Mouse (Mus musculus): Measurements from ENCODE around the gene Barhl1. TPM values are rescaled to one million over a fixed set of nuclear protein-coding genes. Genes with fewer than 3 reads are reported as not detected.
A peak's percentile ranks its signal among the peaks of the same experiment; 100 is the strongest.

Gene Barhl1
- polyA plus RNA-seq, 1 experiment from 2014 or later: 0.06 TPM

DNA sequence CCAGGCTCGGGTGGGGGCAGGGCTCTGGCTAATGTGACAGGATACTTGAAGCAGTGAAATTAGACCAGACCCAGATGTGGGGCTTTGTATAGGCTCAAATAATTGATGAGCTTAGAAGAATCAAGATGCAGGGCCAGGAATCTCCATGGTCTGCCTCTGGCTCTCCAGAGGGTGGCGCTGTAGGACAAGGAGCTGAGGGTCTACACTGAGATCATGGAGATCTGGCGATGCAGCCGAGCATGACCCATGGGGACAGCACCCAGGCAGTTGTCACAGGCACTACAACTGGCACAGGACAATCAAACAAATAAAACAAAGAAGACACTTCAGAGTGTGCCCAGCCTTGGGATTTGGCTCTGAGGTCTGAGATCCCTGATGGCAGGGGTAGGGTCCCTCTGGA is 7.4 kb upstream of the Barhl1 start:
- Histone ChIP-seq H3K27ac (ENCODE audit: low read length) (no peak overlapping the region), H3K4me3 (ENCODE audit: low read depth, low read length) (no peak overlapping the region), H3K36me3 (ENCODE audit: insufficient read depth, low read length) (no peaks in the 10 kb centered on the region), H3K27me3 (replicated peaks; ENCODE audit: insufficient read depth, low read length) (peaks cover 10% of the 10 kb centered on the region), H3K4me2 (replicated peaks; ENCODE audit: low read depth, low read length) (no peak overlapping the region), H3K9me3 (ENCODE audit: low read length) (no peaks in the 10 kb centered on the region), H3K9ac (replicated peaks; ENCODE audit: low read depth) (no peak overlapping the region), H3K4me1 (ENCODE audit: insufficient read depth, low read depth, low read length) (no peaks in the 10 kb centered on the region)
- ATAC-seq (peak; percentile 65), DNase-seq (ENCODE audit: low spot score) (peak; percentile 65)
- TF ChIP-seq EP300 (IDR thresholded peaks at IDR 0.05): no peak
- peak; percentile 95 for TF ChIP-seq CTCF (IDR thresholded peaks at IDR 0.05)
- WGBS: 0% methylated on average over 4 of the region's 4 CpGs

DNA sequence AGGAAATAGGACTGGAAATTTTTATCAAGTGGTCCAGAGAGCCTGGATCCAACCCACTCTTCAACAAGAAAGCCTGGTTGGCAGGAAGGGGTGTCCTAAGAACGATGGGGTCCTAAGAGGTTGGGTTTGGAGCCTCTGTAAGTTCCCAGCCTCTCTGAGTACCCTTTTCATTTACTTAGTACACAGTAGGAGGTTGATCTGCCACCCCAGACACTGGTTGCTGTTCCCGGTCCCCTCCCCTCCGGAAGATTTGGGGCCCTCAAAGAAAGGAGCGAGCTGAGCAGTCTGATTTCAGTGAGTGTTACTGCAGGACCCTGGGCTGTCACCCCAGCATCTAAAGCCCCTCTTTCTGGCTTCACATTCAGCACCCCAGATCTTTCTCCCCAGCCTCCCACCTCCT is 2.5 kb upstream of the Barhl1 start:
- H3K9me3 ChIP-seq (ENCODE audit: low read length): no peaks in the 10 kb centered on the region
- no peak overlapping the region for H3K9ac ChIP-seq (replicated peaks; ENCODE audit: low read depth)
- no peaks in the 10 kb centered on the region; the same call in 1 of the 2 replicates for H3K4me1 ChIP-seq (ENCODE audit: insufficient read depth, low read depth, low read length)
- H3K27me3 ChIP-seq (replicated peaks; ENCODE audit: insufficient read depth, low read length): peaks cover 49% of the 10 kb centered on the region
- H3K4me2 ChIP-seq (replicated peaks; ENCODE audit: low read depth, low read length): no peak overlapping the region
- H3K4me3 ChIP-seq (ENCODE audit: low read depth, low read length): no peak overlapping the region
- H3K27ac ChIP-seq (ENCODE audit: low read length): no peak overlapping the region
- DNase-seq (ENCODE audit: low spot score): no peak
- ATAC-seq: no peak
- WGBS: 2% methylated on average over 4 of the region's 4 CpGs
- TF ChIP-seq EP300 (IDR thresholded peaks at IDR 0.05) (no peak), CTCF (IDR thresholded peaks at IDR 0.05) (no peak)
- H3K36me3 ChIP-seq (ENCODE audit: insufficient read depth, low read length): no peaks in the 10 kb centered on the region

DNA sequence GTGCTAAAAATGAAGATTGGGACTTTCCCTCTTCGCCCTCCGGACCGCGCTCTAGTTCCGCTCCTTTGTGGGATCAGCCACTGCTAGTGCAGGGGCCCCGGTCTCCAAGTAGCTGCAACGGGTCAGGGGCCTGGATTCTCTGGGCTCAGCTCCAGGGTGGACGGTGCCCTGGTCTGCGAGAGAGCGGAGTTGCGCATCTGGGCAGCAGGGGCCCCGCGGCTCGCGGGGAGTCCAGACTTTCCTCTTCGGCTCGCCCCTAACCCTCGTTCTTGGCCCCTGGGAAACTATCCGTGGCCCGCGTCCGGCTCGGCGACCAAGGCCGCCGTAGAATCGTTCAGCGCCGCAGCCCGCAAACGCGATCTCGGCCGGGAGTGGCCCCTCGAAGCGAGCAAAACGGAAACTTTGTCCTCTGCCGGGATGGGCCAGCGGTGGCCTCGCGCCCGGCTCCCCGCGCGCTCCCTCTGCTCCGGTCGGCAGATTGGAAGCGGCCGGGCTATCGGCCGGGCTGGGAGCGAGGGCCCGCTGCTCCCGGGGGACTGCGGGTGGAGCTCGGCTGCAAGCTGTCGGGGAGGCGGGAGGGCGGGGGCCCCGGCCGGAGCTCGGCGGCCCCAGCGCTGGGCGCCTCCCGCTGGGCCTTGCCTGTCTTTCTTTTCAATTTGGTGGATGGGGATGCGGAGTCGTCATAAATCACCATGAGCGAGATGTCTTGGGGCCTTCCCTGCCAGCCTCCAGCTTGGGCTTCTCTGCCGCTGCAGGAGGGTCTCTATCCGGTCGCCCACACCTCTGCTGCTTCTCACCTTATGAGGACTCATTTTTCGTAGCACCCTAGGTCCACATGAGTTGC is 1.3 kb upstream of the Barhl1 start:
- Histone ChIP-seq H3K27me3 (replicated peaks; ENCODE audit: insufficient read depth, low read length) (peaks cover 56% of the 10 kb centered on the region), H3K4me3 (ENCODE audit: low read depth, low read length) (peak overlapping the region; percentile 17; the same call in 1 of the 2 replicates), H3K4me2 (replicated peaks; ENCODE audit: low read depth, low read length) (peak overlapping the region; percentile 25; the same call in 1 of the 2 replicates), H3K4me1 (ENCODE audit: insufficient read depth, low read depth, low read length) (no peaks in the 10 kb centered on the region; the same call in 1 of the 2 replicates), H3K36me3 (ENCODE audit: insufficient read depth, low read length) (no peaks in the 10 kb centered on the region), H3K9me3 (ENCODE audit: low read length) (no peaks in the 10 kb centered on the region), H3K27ac (ENCODE audit: low read length) (no peak overlapping the region), H3K9ac (replicated peaks; ENCODE audit: low read depth) (no peak overlapping the region)
- DNase-seq (ENCODE audit: low spot score) (no peak), ATAC-seq (no peak)
- no peak for TF ChIP-seq EP300 (IDR thresholded peaks at IDR 0.05)
- TF ChIP-seq CTCF (IDR thresholded peaks at IDR 0.05): no peak
- WGBS: 2% methylated on average over 72 of the region's 73 CpGs

DNA sequence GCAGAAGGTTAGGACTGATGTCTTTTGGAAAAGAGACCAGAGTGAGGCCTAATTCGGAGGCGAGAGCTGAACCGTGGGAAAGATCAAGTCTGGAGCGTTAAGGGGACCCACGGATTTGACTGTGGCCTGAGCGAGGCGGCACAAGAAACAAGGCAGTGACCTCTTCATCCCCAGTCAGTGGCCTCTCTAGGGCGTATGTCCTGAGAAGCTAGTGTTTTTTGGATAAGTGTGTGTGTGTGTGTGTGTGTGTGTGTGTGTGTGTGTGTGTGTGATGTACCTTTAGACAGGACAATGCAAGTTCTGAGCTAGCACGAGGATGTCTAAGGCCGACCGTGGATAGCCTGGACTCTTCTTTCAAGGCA is 669 bp upstream of the Barhl1 start:
- Histone ChIP-seq H3K9me3 (ENCODE audit: low read length) (no peaks in the 10 kb centered on the region), H3K27ac (ENCODE audit: low read length) (no peak overlapping the region), H3K4me2 (replicated peaks; ENCODE audit: low read depth, low read length) (no peak overlapping the region), H3K27me3 (replicated peaks; ENCODE audit: insufficient read depth, low read length) (peaks cover 60% of the 10 kb centered on the region), H3K4me1 (ENCODE audit: insufficient read depth, low read depth, low read length) (no peaks in the 10 kb centered on the region; the same call in 1 of the 2 replicates), H3K9ac (replicated peaks; ENCODE audit: low read depth) (no peak overlapping the region), H3K36me3 (ENCODE audit: insufficient read depth, low read length) (no peaks in the 10 kb centered on the region), H3K4me3 (ENCODE audit: low read depth, low read length) (no peak overlapping the region)
- no peak for ATAC-seq
- no peak for DNase-seq (ENCODE audit: low spot score)
- WGBS: 11% methylated on average over 11 of the region's 11 CpGs
- TF ChIP-seq EP300 (IDR thresholded peaks at IDR 0.05): no peak
- no peak for TF ChIP-seq CTCF (IDR thresholded peaks at IDR 0.05)

DNA sequence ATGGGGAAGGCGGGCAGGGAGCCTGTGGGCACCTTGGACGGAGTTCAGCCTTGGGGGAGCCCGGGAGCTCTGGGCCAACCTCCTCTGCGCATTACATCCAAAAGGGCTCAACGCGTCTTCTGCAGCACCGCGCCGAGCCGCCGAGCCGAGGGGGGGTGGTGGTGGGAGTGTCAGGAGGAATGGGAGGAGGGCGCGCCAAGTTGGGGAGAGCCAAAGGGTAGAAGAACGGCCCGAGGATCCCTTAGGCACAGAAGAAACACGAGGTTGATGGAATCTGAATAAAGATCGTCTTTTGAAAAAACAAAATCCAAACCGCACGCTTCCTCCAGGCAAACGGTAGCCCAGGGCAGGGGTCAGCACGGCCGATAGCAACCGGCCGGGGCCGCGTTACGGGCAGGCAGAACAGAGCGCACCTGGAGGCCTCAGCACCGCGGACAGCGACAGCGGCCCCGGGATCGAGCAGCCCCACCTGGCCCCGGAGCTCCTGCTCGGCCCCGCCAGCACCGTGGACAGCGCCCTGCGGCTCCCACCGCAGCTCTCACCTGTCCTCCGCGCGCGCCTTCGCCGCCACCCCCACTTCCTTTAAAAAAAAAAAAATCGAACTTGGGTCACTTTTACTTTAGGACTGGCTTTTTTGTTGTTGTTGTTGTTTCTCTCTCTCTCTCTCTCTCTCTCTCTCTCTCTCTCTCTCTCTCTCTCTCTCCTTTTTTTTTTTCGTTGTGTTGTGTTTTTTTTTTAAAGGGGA is 528 bp downstream of the Barhl1 start:
- TF ChIP-seq EP300 (IDR thresholded peaks at IDR 0.05): no peak
- no peak for TF ChIP-seq CTCF (IDR thresholded peaks at IDR 0.05)
- Histone ChIP-seq H3K4me3 (ENCODE audit: low read depth, low read length) (no peak overlapping the region), H3K27ac (ENCODE audit: low read length) (no peak overlapping the region), H3K9me3 (ENCODE audit: low read length) (no peaks in the 10 kb centered on the region), H3K27me3 (replicated peaks; ENCODE audit: insufficient read depth, low read length) (peaks cover 72% of the 10 kb centered on the region), H3K4me1 (ENCODE audit: insufficient read depth, low read depth, low read length) (no peaks in the 10 kb centered on the region; the same call in 1 of the 2 replicates), H3K4me2 (replicated peaks; ENCODE audit: low read depth, low read length) (0 out of 2 replicates have a peak overlapping the region, but pooled peaks have one; percentile 1), H3K36me3 (ENCODE audit: insufficient read depth, low read length) (no peaks in the 10 kb centered on the region), H3K9ac (replicated peaks; ENCODE audit: low read depth) (no peak overlapping the region)
- peak; percentile 79 for DNase-seq (ENCODE audit: low spot score)
- ATAC-seq: peak; percentile 92
- under 1% methylated on average over 38 of the region's 50 CpGs for WGBS

DNA sequence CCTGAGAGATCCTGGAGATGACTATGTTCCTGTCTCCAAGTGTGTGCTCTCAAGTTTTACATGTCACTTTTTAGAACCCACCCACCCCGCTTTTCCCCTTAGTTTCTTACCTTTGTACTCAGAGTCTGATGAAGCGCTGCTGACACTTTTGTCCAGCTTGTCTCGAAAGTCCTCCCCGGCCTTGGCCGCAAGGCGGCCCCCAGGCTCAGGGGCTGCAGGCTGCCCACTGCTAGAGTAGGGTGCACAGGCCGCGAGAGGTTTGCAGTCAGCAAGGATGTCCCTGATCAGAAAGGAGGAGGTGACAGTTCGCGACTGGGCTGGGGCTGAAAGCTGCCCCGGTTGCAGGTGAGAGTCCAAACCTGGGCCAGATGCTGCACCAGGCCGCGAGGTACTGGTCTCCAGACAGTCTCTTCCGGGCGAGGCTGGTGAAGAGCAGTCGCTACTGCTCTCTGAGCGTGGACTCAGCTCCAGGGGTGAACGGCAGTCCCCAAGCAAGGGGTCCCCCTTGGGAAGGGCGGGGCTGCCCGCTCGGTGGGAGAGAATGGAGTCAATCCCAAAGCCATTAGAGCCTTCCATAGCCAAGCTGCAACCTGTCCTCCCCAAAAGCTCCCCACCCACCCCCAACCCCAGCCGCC is 1.2 kb downstream of the Barhl1 start:
- Histone ChIP-seq H3K36me3 (ENCODE audit: insufficient read depth, low read length) (no peaks in the 10 kb centered on the region), H3K4me2 (replicated peaks; ENCODE audit: low read depth, low read length) (no peak overlapping the region), H3K27me3 (replicated peaks; ENCODE audit: insufficient read depth, low read length) (peaks cover 79% of the 10 kb centered on the region), H3K9ac (replicated peaks; ENCODE audit: low read depth) (no peak overlapping the region), H3K27ac (ENCODE audit: low read length) (no peak overlapping the region), H3K4me1 (ENCODE audit: insufficient read depth, low read depth, low read length) (no peaks in the 10 kb centered on the region; the same call in 1 of the 2 replicates), H3K4me3 (ENCODE audit: low read depth, low read length) (no peak overlapping the region), H3K9me3 (ENCODE audit: low read length) (no peaks in the 10 kb centered on the region)
- no peak for DNase-seq (ENCODE audit: low spot score)
- WGBS: 11% methylated on average over 22 of the region's 22 CpGs
- TF ChIP-seq EP300 (IDR thresholded peaks at IDR 0.05): no peak
- TF ChIP-seq CTCF (IDR thresholded peaks at IDR 0.05): no peak
- ATAC-seq: no peak

Measured in lung, postnatal 0 days (tissue).